Mouse (Mus musculus): ENCODE results near the gene Lypd6b.

Gene Lypd6b

GRCm38 (mm10) chr2:49957449-49957848 is 170.0 kb downstream of the Lypd6b start:
- no peak for DNase-seq

- no peak for DNase-seq
Observed at GRCm38 (mm10) chr2:49961991-49962390, 174.5 kb downstream of the Lypd6b start.

- no peak for DNase-seq
Observed at GRCm38 (mm10) chr2:49964899-49965298, 177.4 kb downstream of the Lypd6b start.

- no peak for DNase-seq
Observed at GRCm38 (mm10) chr2:49967748-49968147, 180.3 kb downstream of the Lypd6b start.

- DNase-seq: no peak
Observed at GRCm38 (mm10) chr2:49970990-49971389, 183.5 kb downstream of the Lypd6b start.

- DNase-seq: no peak
Observed at GRCm38 (mm10) chr2:49978606-49979005, 191.1 kb downstream of the Lypd6b start.

GRCm38 (mm10) chr2:49979991-49980390 is 192.5 kb downstream of the Lypd6b start:
- no peak for DNase-seq

GRCm38 (mm10) chr2:49983021-49983420 is 195.5 kb downstream of the Lypd6b start:
- no peak for DNase-seq

GRCm38 (mm10) chr2:49984780-49985179 is 197.3 kb downstream of the Lypd6b start:
- DNase-seq: no peak

GRCm38 (mm10) chr2:49995841-49996240 is 208.4 kb downstream of the Lypd6b start:
- no peak for DNase-seq

- DNase-seq: no peak
Observed at GRCm38 (mm10) chr2:49997216-49997615, 209.7 kb downstream of the Lypd6b start.

All from thymus, adult 18-20 months (tissue).